Mouse (Mus musculus): ENCODE results near the gene Zfp831. TPM values are rescaled to one million over a fixed set of nuclear protein-coding genes. Genes with fewer than 3 reads are reported as not detected.

Zfp831 gene
- 0.19 and 2.0 TPM in 2 replicates for total RNA-seq (2021)
- long read RNA-seq, experiment 1, result 0 reads
- long read RNA-seq, experiment 2, result 0 reads

DNA sequence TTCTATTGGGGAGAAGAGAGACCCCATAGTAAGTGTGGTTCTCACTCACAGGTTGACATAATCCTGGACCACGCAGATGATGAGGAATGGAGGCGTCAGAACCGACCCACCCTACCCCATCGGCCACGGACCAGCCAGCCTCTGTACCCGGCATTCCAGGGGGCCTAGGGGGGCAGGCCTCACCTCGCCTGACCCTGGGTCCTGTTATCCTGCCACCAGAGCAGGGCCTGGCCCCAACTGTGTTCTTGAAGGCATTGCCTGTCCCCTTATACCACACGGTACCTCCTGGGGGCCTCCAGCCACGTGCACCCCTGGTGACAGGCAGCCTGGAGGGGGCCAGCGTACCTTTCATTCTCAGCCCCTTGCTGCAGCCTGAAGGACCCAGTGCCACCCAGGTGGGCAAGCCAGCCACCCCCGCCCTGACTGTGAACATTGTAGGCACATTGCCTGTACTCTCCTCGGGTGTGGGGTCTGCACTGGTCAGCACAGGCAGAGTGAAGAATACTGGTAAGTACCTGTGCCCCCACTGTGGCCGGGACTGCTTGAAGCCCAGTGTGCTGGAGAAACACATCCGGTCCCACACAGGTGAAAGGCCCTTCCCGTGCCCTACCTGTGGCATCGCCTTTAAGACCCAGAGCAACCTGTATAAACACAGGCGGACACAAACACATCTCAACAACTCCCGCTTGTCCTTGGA is at the start of gene Zfp831:
Gene Zfp831 (plus strand): TSS at position 87 of the 697 bp plus-strand sequence.
- no peak for DNase-seq

DNA sequence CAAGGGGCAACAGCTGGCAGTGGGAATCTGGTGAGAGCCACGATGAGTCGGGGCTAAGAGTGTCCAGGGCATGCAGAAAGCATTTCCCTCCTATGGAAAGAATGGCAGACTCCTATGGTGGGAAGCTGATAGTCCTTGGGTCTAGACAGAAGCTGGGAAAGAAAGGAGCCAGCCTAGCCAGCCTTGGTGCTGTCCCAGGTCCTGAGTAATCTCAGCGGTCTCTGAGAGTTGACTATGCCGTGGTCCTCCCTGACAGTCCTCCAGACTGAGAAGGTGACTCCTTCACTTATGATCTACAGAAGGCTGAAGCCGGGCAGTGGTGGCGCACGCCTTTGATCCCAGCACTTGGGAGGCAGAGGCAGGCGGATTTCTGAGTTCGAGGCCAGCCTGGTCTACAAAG is 48.4 kb upstream of the Zfp831 start:
- DNase-seq, result no peak

- DNase-seq, result peak; percentile 16
Measured at GRCm38 (mm10) chr2:174595611-174596010, 47.7 kb upstream of the Zfp831 start.

- no peak for DNase-seq
Measured at GRCm38 (mm10) chr2:174596457-174596856, 46.9 kb upstream of the Zfp831 start.

DNA sequence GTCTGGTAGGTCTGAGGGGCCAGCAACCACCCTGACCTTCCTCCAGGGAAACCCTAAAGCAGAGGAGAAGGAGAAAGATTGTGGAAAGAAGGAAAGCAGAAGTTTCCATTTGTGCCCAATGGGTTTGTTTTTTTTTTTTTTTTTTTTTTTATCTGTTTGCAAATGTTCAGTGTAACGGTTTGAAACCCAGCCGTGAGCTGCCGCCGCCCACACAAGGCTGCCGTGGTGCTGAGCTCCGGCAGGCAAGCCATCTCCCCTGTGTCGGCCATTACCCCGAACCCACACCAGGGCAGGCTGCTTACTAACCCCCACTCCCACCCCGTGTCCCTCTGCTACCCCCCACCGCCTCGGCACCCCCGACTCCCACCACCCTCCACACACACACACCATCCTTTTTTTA is 44.9 kb upstream of the Zfp831 start:
- no peak for DNase-seq

GRCm38 (mm10) chr2:174599071-174599635 is 44.2 kb upstream of the Zfp831 start:
- DNase-seq, result no peak

DNA sequence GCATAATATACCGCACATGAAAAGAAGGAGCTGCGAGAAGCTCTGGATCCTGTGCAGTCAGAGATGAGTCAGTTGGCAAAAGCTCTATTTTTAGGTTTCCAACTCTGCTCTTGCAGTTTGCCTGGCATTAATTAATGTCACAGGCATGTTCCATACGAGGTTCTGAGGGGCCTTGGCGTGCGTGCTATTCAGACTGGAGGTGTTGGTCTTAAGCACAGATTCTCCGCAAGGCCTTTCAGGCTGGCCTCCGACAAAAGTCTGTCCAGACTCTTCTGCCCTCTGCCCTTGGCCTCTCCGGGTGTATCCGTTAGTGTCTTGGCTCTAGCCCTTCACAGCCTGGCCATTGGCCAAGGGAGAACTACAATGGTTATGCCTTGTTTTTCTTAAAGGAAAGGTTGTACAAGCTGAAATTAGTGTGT is 43.5 kb upstream of the Zfp831 start:
- peak; percentile 89 for DNase-seq

DNA sequence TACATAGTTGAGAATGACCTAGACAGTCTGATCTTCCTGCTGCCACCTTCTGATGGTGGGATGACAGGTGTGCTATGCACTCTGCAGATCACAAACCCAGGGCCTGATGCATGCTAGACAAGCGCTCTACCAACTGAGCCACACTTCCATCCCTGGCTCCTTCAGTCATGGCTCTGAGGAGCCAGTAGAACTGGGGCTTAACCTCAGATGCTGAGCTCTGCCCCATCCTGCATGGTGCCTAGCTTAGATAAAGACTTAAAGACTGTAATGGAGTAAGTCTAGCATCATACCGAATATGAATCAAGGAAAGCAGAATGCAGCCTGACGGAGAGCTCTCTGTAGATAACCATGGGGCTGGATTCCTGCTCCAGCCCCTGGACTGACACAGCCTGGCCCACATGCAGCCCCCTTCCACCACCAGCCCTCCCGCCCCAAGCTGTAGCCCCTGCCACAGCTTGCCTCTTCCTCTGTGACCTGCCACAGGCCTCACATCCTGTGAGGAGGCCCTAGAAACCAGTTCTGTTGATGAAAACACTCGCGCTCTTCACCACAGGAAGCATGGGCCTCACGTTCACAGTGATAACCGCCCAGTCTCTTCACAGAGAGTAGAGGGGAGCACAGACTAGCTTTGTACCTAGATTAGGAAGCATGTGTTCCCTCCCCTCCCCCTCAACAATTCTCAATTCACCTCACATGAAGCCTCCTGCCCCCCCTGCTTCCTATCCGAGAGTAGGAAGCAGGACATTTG is 41.2 kb upstream of the Zfp831 start:
- DNase-seq, result peak; percentile 24

- no peak for DNase-seq
Measured at GRCm38 (mm10) chr2:174603321-174603720, 40.0 kb upstream of the Zfp831 start.

DNA sequence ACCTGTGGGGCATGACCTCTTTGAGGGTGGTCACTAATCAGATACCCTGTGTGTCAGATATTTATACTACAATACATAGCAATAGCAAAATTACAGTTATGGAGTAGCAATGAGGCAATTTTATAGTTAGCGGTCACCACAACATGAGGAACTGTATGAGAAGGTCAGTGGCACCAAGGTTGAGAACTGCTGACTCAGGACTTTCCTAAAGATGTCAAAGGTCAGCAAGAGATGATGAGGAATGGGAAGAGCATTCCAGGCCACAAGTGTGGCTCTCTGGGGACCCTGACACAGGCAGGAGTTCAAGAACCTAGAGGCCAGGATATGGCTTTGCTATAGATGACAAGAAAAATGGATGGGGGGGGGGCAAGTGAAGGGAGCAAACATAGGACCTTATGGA is 38.3 kb upstream of the Zfp831 start:
- no peak for DNase-seq

GRCm38 (mm10) chr2:174605442-174606087 is 37.8 kb upstream of the Zfp831 start:
- DNase-seq, result peak; percentile 63

DNA sequence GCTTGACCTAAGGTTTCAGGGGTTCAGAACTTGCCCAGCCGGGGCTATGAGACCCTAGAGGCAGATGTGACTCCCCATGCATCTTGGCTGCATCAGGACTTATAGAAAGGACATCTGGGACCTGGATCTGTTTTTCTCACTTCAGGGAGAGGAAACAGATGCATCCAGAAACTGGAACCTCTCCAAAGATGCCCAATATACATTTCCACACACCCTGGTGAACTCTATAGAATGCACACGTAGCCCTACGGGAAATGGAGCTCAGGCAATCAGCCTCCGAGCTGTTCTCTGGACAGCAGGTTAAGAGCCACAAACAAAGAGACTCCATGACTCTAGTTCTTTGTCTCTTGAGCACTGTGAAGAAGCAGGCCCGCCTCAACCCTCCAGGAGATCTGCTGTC is 37.0 kb upstream of the Zfp831 start:
- DNase-seq, result no peak

DNA sequence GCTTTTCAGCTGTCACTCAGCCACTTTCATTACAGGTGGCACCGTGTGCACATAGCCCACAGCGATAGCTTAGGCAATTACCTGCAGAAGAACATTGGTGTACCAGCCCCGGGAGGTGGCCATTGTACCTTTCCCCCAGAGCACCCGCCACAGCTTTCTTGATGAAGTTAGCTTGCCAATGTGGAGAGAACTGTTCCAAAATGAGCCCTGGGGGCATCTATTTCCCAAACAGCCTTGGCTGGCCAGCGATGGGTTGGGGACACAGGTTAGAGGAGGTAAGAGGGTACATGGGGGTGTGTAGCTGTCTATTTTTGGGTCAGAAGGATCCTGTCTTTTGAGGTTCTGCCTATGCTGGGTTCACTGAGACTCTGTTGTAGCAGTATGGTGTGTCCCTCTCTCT is 33.4 kb upstream of the Zfp831 start:
- DNase-seq, result peak; percentile 64

- no peak for DNase-seq
Measured at GRCm38 (mm10) chr2:174612386-174613063, 30.8 kb upstream of the Zfp831 start.

DNA sequence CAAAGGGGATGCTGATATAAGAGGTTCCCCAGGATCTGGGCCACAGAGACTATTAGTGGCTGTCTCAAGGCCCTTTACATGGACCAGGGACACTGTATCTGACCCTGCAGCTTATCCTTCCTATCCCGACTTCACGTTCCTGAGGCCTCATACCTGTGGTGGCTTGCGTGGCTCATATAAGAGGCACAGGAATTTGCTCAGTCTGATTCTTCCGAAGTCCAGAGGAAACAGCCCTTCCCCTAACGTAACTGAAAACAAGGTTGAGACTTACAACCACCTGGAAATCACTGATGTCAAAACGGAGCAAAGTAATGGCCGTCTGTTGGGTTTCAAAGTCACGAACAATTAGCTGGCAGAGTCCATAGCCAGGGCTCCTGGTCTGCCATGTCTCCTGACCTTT is 30.1 kb upstream of the Zfp831 start:
- no peak for DNase-seq

GRCm38 (mm10) chr2:174613921-174614441 is 29.4 kb upstream of the Zfp831 start:
- no peak for DNase-seq

DNA sequence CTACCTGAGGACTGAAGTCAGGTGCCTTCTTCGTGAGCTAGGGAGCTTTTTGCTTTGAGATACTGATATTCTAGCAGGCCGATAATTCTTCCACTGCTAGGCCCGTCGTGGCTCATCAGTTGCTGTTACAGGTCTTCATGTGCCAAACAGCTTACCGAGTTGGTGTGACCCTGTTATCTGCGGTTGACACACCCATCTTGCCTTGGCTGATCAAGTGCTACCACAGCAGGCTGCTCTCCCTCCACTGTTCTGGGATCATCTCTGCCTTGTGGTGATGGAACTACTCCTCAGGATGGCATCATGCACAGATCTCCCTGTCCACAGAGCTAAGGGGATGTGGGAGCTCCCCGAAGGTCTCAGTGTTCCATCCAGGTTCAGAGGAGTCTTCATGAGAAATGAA is 21.5 kb upstream of the Zfp831 start:
- DNase-seq, result no peak

DNA sequence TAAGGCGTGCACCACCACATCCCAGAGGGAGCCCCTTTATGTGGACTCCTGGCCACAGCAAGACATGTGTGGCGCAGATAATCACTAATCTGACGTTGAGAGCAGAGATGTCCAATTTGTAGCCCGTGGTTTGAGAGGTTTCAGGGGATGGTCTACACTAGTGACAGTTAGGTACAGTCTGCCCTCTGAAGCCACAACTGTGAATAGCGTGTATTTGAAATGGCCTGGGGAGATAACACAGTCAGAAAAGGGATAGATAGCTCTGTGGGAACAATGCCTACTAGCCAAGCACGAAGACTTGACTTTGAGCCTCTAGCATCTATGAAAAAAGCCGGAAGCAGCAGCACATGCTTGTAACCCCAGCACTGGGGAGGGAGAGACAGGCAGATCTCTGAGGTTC is 18.9 kb upstream of the Zfp831 start:
- DNase-seq, result no peak

GRCm38 (mm10) chr2:174627021-174627420 is 16.3 kb upstream of the Zfp831 start:
- no peak for DNase-seq

DNA sequence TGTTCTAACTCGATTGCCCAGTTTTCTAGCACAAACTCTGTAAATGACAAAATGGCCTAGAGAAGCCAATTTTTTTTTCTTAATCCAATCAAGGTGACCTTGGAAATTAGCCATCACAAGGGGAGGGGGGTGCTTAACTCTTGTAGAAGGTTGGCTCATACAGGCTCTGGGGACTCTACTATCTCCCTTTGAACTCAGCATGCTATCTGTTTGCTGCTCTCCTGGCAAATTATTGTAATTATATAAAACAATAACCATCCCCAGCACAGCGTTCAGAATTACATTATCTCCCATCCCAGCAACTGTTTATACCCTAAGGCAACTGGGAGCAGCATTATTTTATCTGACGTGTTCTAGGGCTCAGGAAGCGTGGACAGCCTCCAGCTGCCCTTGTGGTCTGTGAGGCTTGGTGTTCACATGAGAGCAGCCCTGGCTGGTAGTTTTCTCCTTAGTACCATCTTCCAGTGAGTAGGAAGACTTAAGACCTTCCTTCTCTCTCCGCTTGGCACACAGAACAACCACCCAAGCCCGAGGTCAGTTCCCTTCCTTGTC is 14.0 kb upstream of the Zfp831 start:
- DNase-seq, result no peak

DNA sequence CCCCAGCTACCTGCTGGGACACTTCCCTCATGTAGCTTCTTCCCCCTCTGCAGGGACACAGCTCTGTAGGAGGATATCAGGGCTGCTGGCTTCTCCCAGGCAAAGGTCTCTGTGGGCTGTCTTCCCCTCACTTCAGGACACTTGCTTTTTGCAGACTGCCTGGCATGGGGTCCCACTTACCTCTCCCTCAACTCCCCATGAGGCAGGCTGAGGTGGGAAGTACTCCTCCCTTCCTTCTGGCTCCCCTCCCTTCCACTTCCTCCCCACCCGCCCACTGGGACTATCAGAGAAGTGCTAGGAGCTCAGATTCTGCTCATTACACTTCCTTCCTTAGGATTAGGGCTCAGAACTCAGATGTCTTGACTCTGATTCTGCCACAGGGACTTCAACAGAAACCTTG is 6.6 kb upstream of the Zfp831 start:
- no peak for DNase-seq

DNA sequence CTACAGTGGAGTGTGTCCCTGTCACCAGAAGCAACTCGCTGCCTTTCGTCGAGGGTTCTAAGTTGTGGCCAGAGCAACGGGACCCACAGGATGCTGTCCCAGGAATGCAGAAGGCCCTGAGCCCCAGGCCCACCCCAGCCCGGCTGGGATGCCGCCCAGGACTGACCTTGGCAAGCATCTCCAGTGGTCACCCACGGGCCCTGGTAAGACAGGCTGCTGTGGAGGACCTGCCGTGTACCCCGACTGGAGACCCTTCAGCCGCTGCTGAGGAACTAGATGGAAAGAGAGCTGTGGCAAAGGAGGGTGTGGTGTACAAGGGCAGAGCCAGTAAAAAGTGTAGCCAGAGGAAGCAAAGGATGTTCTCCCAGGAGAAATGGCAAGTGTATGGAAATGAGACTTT is 1.6 kb downstream of the Zfp831 start:
- no peak for DNase-seq
